Mouse (Mus musculus) layer of hippocampus, adult 8-10 months (tissue): ENCODE results near the gene Pam. TPM values are rescaled to one million over a fixed set of nuclear protein-coding genes. Genes with fewer than 3 reads are reported as not detected.

Experiments
- DNase-seq, 2 experiments: peaks; one replicate each; pipeline ENCODE4 v3.0.0; 2022; ENCODE audit warnings: low spot score in 2 of 2
- total RNA-seq, 4 experiments: library from RNA; stranded (reverse); gene quantifications; 2 replicates each; pipeline ENCODE4 v1.2.4; 2022

Gene Pam
- total RNA-seq, 4 experiments from 2014 or later: 190 to 224 (median 205) TPM

- no peak for DNase-seq
Observed at GRCm38 (mm10) chr1:97843220-97843992, 252.0 kb downstream of the Pam start.

- no peak for DNase-seq
Observed at GRCm38 (mm10) chr1:97834354-97834822, 261.1 kb downstream of the Pam start.

- DNase-seq: peak; percentile 34
Observed at GRCm38 (mm10) chr1:97833466-97834353, 261.7 kb downstream of the Pam start.

- DNase-seq: no peak
Observed at GRCm38 (mm10) chr1:97828087-97828486, 267.4 kb downstream of the Pam start.

- DNase-seq: peak in 1 of 2 experiments; percentile 38
Observed at GRCm38 (mm10) chr1:97827566-97827965, 267.9 kb downstream of the Pam start.

GRCm38 (mm10) chr1:97822904-97823303, 272.5 kb downstream of the Pam start:
- DNase-seq: no peak

- no peak for DNase-seq
Observed at GRCm38 (mm10) chr1:97822203-97822602, 273.2 kb downstream of the Pam start.

- DNase-seq: no peak
Observed at GRCm38 (mm10) chr1:97821282-97821681, 274.2 kb downstream of the Pam start.

GRCm38 (mm10) chr1:97809255-97809912, 286.1 kb downstream of the Pam start:
- DNase-seq: no peak

GRCm38 (mm10) chr1:97804520-97804919, 290.9 kb downstream of the Pam start:
- no peak for DNase-seq

- no peak for DNase-seq
Observed at GRCm38 (mm10) chr1:97802207-97802902, 293.1 kb downstream of the Pam start.

- no peak for DNase-seq
Observed at GRCm38 (mm10) chr1:97795936-97796335, 299.5 kb downstream of the Pam start.

GRCm38 (mm10) chr1:97794110-97794509, 301.3 kb downstream of the Pam start:
- DNase-seq: no peak

- no peak for DNase-seq
Observed at GRCm38 (mm10) chr1:97788490-97788889, 307.0 kb downstream of the Pam start.

- no peak for DNase-seq
Observed at GRCm38 (mm10) chr1:97787674-97788073, 307.8 kb downstream of the Pam start.

GRCm38 (mm10) chr1:97785685-97786393, 309.6 kb downstream of the Pam start:
- DNase-seq: no peak

GRCm38 (mm10) chr1:97784928-97785327, 310.5 kb downstream of the Pam start:
- no peak for DNase-seq

- DNase-seq: no peak
Observed at GRCm38 (mm10) chr1:97781674-97782073, 313.8 kb downstream of the Pam start.

- no peak for DNase-seq
Observed at GRCm38 (mm10) chr1:97773973-97774372, 321.5 kb downstream of the Pam start.

- no peak for DNase-seq
Observed at GRCm38 (mm10) chr1:97773362-97773761, 322.1 kb downstream of the Pam start.
